12 mouse cellular contexts compared by ENCODE assay signal in genomic region chr8:47032081-47032480, GRCm38 (mm10). TPM values are rescaled to one million over a fixed set of nuclear protein-coding genes. Genes with fewer than 3 reads are reported as not detected.
DNase-seq lines count a peak whose midpoint lies in the region; ATAC-seq and TF ChIP-seq lines count a peak whose summit lies in the region.
"Had no signal": no experiment of that assay in that cellular context is flagged by ENCODE, and none has a peak within 500 bp of the region (broad histone marks: within the 10 kb centered on the region; RNA-seq: fewer than 3 reads in every experiment).

No protein-coding gene starts in this region.

- ATAC-seq in Patski = peak; percentile 78
- ATAC-seq in midbrain, embryonic 15.5 days (replicated peaks) = no peak
- ATAC-seq: inflammation-experienced regulatory T-cells, adult 6 months had no signal

- H3K9me3 ChIP-seq in midbrain, embryonic 15.5 days = no peaks in the 10 kb centered on the region
- H3K9me3 ChIP-seq: forebrain, embryonic 12.5 days had no signal

- CTCF ChIA-PET in Patski (lab: Charles Lee) = interaction anchor here (1.2 kb wide), 1 partner anchor 10 kb away, joined by 3 read pairs; no protein-coding TSS in a partner anchor

- peak; percentile 68 for DNase-seq in heart, adult 11 months
- DNase-seq in heart, postnatal 10 days = no peak
- peak; percentile 51 for DNase-seq in 3T3-L1 (ENCODE audit: low read depth, low spot score)
- DNase-seq in Patski (ENCODE audit: low read depth, low spot score) = no peak
- peak; percentile 61 to 67 for DNase-seq in left cerebral cortex, adult 2 months (ENCODE audit: extremely low spot score in 1 of 2, low spot score in 2 of 2)
- no peak for DNase-seq in kidney, adult 8-10 months
- DNase-seq in kidney, postnatal 25 days = no peak
- DNase-seq: kidney, postnatal 36 days had no signal

- WGBS in midbrain, embryonic 15.5 days = 83% methylated on average over 7 of the region's 7 CpGs

- H3K36me3 ChIP-seq in midbrain, embryonic 15.5 days (replicated peaks) = no peaks in the 10 kb centered on the region
- H3K36me3 ChIP-seq: forebrain, embryonic 12.5 days had no signal

- no peaks in the 10 kb centered on the region for H3K4me1 ChIP-seq in midbrain, embryonic 15.5 days

- in situ Hi-C loops in Patski (cut with MboI; ENCODE audit: low pct_unique_long_range_greater_than_20kb) = no loop called here

- H3K9ac ChIP-seq in midbrain, embryonic 15.5 days = no peak overlapping the region
- H3K9ac ChIP-seq: forebrain, embryonic 12.5 days had no signal

- no peak overlapping the region for H3K4me3 ChIP-seq in left cerebral cortex, adult 2 months
- no peak overlapping the region for H3K4me3 ChIP-seq in midbrain, embryonic 15.5 days
- H3K4me3 ChIP-seq: forebrain, embryonic 12.5 days had no signal

- no peak for TF ChIP-seq CTCF in Patski (IDR thresholded peaks at IDR 0.05)
- TF ChIP-seq CTCF in left cerebral cortex, adult 2 months (IDR thresholded peaks at IDR 0.05) = no peak; the same call in 1 of the 2 replicates

- no peaks in the 10 kb centered on the region for H3K27me3 ChIP-seq in Patski
- H3K27me3 ChIP-seq in midbrain, embryonic 15.5 days (replicated peaks) = no peaks in the 10 kb centered on the region
- H3K27me3 ChIP-seq: forebrain, embryonic 12.5 days had no signal

- no peak overlapping the region; the same call in 1 of the 2 replicates for H3K27ac ChIP-seq in left cerebral cortex, adult 2 months
- H3K27ac ChIP-seq in midbrain, embryonic 15.5 days = no peak overlapping the region
- H3K27ac ChIP-seq: forebrain, embryonic 12.5 days had no signal

- intact Hi-C loops in heart, postnatal 10 days (cut with DNase I) = no loop called here
- intact Hi-C loops in left cerebral cortex, adult 2 months (cut with DNase I) = loop anchor here (1.0 to 5.0 kb wide), 2 partner anchors 212 to 255 kb away; no protein-coding TSS in a partner anchor

- H3K4me2 ChIP-seq in midbrain, embryonic 15.5 days = no peak overlapping the region
- H3K4me2 ChIP-seq: forebrain, embryonic 12.5 days had no signal

- POLR2A ChIA-PET in Patski (lab: Charles Lee) = interaction anchor here (0.7 to 0.9 kb wide), 2 partner anchors 37 to 280 kb away, joined by 3 to 4 read pairs; no protein-coding TSS in a partner anchor

RNA-seq across cellular contexts. Expression of gene Enpp6, which starts 45.4 kb away (rescaled TPM):
- 1 to 10 TPM; 6.5 to 8.6 TPM for total RNA-seq in heart, postnatal 10 days (2021)
- polyA plus RNA-seq in Patski (2021) = 0.32 TPM
- 1 to 10 TPM; 3.1 to 4.5 TPM for total RNA-seq in left cerebral cortex, adult 2 months (2021)
- 0.15 TPM in 1 of 2 replicates, not detected in the other for polyA plus RNA-seq in midbrain, embryonic 15.5 days (2015; fragmentation: Nextera tagmentation; extraction: Ambion mirVana)
- total RNA-seq: granulocyte monocyte progenitor cell, adult 5-6 weeks had no signal

Comparison
In these comparisons a context has a peak if more than half of its experiments do, and no peak if none do; other contexts are left out.
1. DNase-seq: peak in heart, adult 11 months (single experiment), 3T3-L1 (single experiment) and left cerebral cortex, adult 2 months (2 of 2); none in heart, postnatal 10 days (0 of 2), Patski (single experiment), kidney, adult 8-10 months (0 of 2) and kidney, postnatal 25 days (0 of 2).